Mouse (Mus musculus) left cerebral cortex, adult 9 months (tissue): ENCODE data around the gene Fuk.
"Not testable (repeated sequence)": the region's sequence is repeated elsewhere in the genome, so short reads cannot be mapped to it uniquely, and the experiment has no call there.

Experiments
- DNase-seq, 2 experiments: peaks; one replicate each; pipeline ENCODE4 v3.0.0; 2022; ENCODE audit warnings: low spot score in 2 of 2

Fuk gene

DNA sequence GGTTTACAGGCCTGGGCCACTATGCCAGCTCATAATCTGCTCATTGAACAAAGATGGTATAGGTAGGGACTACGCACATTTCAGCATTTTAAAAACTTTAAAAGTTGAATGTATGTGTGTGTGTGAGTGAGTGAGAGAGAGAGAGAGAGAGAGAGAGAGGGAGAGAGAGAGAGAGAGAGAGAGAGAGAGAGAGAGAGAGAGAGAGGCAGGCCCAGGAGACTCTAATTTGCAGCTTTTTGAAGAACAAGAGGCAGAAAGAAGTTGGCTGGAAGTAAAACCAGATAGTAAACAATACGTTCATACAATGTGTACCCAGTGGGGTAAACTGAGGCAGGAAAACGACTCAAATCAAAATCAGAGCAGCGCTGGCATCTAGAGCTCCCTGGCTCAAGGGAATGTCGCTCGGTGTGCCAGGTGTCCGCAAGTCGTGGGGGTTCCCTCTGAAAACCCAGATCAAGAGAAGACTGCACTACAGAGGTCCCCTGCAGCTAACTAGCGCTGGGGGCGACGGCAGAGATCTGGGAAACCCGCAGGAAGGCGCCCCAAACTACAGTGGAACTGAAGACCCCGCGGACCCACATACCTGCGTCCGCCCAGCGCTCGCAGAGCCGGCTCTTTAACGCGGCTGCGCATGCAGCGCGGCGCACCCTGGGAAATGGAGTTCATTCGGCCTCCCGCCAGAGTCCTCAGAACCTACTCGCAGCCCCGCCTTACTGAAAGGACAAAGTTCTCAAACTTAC lies at the start of gene Fuk:
TSS of gene Fuk (minus strand) at position 650 of the 740 bp plus-strand sequence.
- DNase-seq = peak in 1 of 2 experiments; percentile 86

DNA sequence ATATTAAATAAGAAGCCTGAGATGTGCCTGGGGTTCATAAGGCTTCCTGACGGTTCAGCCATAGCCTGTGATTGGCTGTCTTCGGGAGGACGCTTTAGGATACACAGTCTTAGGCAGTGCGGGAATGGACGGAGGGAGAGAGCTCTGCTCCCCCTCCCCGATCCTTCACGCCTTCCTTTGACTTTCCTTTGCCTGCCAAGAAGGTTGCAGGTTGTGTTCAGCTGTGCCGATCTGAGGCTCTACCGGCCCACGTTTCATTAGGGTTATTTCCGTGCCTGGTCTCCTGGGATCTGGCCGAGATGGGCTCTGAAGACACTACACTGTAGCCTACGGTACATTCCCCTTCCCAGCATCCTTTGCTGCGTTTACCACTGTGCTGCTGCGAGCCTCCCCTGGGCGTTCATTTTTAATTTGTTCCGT lies 47.8 kb upstream of the Fuk start:
- DNase-seq = no peak

DNA sequence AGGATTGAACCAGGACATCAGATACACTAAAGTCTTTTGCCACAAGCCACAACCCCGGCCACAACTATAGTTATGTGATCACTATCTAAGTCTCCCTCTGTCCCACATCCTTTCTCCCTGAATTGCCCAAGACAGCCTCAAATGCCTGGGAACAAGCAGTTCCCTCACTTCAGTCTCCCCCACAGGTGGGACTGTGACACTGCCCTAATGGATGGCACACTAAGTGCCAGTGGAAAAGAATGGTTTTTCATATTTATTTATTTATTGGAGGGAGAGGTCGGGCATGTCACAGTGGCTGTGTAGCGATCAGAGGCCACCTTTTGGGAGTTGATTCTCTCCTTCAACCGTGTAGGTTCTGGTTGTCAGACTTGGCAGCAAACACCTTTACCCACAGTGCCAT lies 43.4 kb upstream of the Fuk start:
- DNase-seq = no peak

- DNase-seq = no peak
Measured at GRCm38 (mm10) chr8:110944276-110944876, 42.1 kb upstream of the Fuk start.

GRCm38 (mm10) chr8:110941453-110941948 lies 39.2 kb upstream of the Fuk start:
- no peak for DNase-seq

GRCm38 (mm10) chr8:110940682-110941452 lies 38.6 kb upstream of the Fuk start:
- DNase-seq = no peak

DNA sequence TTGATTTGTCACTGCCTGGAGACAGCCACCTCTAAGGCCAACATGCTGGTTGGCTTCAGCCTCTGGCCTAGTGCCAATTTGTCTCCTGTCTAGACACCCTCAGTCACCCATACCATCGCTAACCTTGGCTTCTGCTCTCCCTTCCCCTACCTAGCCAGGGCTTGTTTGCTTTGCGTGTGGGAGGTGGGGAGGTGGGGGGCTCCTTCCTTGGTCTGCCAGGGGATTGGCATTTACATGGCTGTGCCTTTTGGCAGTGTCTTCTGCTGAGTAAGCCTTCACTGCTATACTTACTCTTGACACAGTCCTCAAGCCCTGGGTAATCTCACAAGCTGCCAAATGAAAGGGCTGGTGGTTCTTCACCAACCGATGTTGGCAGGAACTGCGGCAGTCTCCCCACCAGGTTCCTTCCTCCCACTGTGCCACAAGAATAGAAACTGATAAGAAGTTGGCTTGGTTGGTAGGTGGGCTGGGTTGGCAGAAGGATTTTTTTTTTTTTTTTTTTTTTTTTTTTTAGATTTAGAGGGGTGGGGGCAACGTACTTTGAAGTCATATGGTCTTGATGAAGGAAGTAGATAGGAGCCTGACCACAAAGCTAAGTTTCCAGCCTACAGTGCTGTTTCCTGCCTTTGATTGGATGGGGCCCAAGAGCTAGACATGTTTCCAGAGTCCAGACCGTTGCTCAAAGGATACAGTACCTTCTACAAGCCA lies 36.7 kb upstream of the Fuk start:
- DNase-seq = peak; percentile 76 to 82

DNA sequence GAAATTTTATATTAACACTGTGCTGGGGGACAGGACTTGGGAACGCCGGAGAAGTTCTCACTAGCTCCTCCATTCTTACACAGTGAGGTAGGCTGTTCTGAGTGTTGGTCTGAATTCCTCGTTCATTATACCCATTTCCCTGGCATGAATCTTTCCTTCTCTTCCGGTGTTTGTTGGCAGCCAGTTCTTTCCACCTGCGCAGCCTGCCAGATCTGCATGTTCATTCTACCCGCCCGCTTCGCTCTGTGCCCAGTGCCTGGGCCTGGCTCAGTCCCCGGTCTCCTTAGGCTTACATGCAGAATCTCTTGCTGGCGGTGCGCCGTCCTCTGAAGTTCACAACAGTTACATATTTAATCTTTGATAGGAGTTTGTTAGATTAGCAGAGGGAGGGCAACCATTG lies 33.9 kb upstream of the Fuk start:
- peak in 1 of 2 experiments; percentile 66 for DNase-seq

- DNase-seq = no peak
Measured at GRCm38 (mm10) chr8:110933272-110933671, 31.0 kb upstream of the Fuk start.

GRCm38 (mm10) chr8:110932444-110932843 lies 30.2 kb upstream of the Fuk start:
- DNase-seq = no peak

GRCm38 (mm10) chr8:110931176-110931939 lies 29.1 kb upstream of the Fuk start:
- no peak for DNase-seq

GRCm38 (mm10) chr8:110929672-110930071 lies 27.4 kb upstream of the Fuk start:
- DNase-seq = not testable (repeated sequence)

GRCm38 (mm10) chr8:110929066-110929465 lies 26.8 kb upstream of the Fuk start:
- no peak for DNase-seq

- DNase-seq = no peak
Measured at GRCm38 (mm10) chr8:110928435-110928834, 26.1 kb upstream of the Fuk start.

DNA sequence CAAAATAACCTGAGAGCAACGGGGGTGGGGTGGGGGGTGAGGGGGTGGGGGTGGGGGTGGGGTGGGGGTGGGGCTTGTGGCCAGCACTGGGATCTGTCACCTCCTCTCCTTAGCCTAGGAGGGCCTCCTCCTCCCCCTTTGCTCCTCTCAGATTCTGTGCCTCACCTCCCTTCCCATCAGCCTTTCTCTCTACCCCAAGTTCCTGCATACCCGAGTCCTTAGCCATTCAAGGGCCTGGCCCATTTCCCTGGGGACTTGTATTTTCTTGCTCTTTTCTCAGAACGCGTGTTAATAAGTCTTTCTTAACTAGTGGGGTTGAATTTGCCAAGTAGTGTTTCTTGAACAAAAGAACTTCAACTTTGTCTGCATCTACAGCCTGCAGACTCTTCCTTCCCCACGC lies 24.4 kb upstream of the Fuk start:
- no peak for DNase-seq

- no peak for DNase-seq
Measured at GRCm38 (mm10) chr8:110925691-110926140, 23.4 kb upstream of the Fuk start.

- no peak for DNase-seq
Measured at GRCm38 (mm10) chr8:110921492-110922230, 19.4 kb upstream of the Fuk start.

DNA sequence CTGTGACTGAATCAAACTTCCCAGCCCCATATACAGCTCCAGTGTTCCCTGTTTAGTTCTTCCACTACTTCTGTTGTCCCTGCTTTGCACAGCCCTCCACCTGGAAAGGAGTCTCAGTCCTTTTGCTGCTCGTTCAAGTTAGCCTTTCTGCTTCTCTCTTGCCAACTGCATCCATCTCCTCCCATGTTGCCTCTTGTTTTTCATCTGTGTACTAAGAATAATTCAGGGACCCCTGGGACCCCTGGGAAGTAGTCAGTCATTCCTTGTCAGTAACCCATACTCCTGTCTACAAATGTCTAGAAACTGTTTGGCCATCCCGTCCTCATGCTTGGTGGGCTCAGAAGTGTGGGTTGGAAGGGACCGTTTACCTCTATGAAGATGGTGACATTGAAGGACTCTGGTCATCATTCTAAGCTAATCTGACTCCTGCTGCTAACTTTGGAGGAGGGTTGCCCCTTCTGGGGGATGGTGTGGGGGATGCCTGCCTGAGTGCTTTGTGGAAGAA lies 18.5 kb upstream of the Fuk start:
- DNase-seq = no peak

- peak in 1 of 2 experiments; percentile 41 for DNase-seq
Measured at GRCm38 (mm10) chr8:110920032-110920772, 17.9 kb upstream of the Fuk start.
